Mouse (Mus musculus) left cerebral cortex, adult 8-10 months (tissue): ENCODE measurements around the gene Sin3a. TPM values are rescaled to one million over a fixed set of nuclear protein-coding genes. Genes with fewer than 3 reads are reported as not detected.

Source experiments
- DNase-seq, 2 experiments: peaks; one replicate each; pipeline ENCODE4 v3.0.0; 2022; ENCODE audit warnings: low spot score in 2 of 2
- total RNA-seq, 4 experiments: library from RNA; stranded (reverse); gene quantifications; 2 replicates each; pipeline ENCODE4 v1.2.4; 2022

Gene Sin3a
- total RNA-seq = 10 to 100 TPM; 39.1 to 52.4 (median 45.5) TPM

DNA sequence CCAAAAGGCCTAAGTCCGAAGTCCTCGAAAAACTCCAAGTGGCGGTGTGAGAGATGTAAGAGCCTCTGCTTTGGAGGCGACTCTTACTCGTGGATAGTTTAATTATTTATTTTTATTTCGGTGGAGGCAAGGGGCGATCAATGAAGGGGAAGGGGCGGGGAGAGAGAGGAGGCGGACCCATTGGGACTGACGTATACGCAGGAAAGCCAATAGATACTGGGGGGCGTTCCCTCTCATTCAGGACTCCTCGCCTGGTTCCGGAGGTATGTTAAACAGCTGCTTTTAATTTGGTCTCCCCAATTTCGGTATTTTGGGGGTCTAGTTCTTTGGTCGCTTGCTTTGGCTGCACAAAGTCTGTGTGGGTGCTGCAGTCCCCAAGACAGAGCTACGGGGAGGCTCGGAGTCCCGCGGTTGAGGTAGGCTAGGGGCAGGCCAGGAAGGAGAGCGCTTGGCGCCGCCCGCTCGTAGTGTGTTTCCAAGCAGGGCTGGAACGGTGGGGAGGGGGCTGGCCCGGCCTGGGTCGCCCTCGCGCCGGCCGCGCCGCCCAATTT, at the start of gene Sin3a:
Gene Sin3a (plus strand): TSS at position 240 of the 551 bp plus-strand sequence.
- peak; percentile 55 to 56 for DNase-seq

DNA sequence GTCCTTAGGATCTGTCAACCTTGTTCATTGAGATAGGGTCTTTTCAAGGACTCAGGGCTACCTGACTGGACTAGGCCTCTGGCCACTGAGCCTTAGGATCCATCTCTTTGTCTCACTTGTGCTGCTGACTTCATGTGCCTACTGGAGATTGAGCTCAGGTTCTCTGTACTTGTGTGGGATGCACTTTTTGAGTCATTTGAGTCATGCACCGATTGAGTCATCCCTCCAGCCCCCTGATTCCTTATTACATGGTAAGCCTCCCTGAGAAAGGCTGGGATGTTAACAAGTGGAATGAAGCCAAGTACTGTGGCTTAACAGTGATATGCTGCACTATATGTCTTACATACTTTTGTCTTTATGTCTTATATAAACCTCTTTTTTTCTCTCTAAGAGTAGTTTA, 40.1 kb upstream of the Sin3a start:
- DNase-seq = peak; percentile 8 to 74

DNA sequence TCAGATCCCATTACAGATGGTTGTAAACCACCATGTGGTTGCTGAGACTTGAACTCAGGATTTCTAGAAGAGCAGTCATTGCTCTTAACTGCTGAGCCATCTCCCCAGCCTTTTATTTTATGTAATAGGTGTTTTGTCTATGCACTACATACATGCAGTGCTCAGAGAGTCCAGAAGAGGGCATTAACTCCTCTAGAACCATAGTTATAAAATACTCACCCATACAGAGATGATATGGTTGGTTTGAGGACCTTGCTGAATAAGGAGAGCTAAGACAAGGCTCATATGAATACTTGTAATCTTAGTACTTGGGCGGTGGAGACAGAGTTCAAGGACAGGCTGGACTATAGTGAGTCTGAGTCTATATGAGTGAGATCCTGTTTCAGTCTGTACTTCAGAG, 15.6 kb upstream of the Sin3a start:
- DNase-seq = no peak

DNA sequence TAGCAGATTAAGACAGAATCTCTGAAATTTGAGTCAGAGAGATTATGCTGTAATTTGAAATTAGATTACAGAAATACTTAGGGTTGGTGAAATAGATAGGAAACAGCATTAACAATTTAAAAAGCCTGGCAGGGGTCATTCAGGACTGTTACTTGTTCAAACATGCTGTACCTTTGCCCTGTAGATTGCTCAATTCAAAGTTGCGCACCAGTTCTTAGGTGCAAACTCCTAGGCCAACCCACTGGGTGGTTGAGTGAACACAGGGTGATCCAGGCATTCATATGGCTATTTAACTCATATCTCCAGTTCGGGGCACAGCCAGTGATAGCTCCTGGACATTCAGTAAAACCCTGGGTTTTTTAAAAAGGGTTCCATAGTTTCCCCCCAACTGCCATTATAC, 7.7 kb upstream of the Sin3a start:
- no peak for DNase-seq

DNA sequence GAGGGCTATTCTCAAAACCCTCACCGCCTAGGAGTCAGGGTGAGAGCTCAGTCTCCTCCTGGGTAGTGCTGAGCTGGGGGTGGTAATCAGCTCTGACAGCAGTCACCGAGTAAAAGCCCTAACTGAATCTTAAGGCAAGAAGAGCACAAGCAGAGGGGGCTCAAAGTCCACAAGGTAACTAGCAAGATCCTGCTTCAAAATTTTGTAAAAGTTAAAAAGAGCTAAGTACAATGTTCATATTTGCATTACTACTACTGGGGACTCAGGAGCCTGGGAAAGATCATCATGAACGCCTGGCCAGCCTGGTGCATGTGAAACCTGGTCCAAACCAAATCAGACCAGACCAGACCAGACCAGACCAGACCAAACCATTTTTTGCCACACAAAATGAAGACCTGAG, 3.6 kb upstream of the Sin3a start:
- DNase-seq = no peak

DNA sequence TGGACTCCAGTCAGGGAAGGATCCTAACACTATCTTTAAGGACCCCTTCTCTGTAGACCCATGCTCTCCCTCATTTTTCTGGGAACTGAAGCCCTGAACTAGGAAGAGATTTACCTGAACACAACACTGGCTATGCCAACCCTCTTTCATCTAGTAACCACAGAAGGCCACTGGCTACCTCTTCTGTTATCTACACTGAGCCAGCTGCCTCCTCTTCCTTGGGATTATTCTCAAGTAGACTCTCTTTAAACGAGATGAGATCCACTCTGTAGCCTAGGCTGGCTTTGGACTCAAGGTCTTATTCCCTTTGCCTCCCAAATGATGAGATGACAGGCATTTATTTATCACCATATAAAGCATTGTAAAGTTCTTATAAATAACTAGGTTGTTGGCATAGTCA, 1.6 kb upstream of the Sin3a start:
- DNase-seq = no peak

DNA sequence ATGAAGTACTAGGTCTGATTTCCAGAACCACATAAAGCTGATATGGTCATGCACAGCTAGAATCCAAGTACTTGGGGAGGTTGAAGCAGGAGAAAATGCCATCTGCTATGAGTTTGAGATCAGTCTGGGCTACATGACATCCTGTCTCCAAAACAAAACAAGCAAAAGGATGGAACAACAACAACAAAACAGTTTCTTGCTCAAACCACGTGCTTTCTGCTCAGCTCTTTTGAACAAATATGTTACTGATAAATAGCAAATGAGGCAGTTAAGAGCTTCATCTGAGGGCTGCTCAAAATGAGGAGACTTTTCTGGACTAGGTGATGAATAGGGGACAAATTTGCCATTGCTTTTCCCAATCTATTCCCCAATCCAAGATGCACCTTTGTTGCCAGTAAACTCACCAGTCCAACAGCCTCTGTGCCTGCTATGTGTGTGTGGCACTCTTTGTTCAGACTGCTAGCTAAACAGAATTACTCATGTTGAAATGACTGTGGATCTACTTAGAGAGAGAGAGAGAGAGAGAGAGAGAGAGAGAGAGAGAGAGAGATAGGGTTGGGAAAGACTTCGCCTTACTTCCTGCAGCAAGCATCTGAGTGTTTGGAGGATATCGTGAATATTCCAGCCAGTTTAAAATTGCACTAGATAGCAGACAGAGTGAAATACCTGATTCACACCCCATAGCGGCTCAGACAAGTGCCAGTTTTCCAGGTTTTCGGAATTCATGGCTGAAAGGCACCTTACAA, 867 bp upstream of the Sin3a start:
- no peak for DNase-seq

DNA sequence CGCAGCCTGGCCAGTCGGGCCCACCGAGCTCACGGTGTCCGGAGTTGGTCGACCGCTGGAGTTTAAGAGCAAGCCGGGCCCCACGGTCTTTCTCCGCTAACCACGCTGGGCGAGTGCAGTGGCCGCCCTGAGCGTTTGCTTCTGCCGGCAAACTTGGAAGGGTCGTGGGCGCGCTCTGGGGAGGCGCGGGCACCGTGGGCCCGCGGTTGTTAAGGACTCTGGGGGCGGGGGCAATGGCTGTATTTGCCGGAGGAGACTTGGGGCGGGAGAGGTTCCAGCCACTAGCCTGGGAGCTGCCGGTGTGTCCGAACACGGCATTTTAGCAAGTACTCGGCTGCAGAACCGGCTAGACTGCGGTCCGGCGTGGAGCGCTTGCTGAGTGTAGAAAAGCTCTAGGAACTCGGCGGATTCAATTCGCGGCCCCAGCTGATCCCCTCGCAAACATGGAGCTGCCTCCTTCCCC, 717 bp downstream of the Sin3a start:
- no peak for DNase-seq

DNA sequence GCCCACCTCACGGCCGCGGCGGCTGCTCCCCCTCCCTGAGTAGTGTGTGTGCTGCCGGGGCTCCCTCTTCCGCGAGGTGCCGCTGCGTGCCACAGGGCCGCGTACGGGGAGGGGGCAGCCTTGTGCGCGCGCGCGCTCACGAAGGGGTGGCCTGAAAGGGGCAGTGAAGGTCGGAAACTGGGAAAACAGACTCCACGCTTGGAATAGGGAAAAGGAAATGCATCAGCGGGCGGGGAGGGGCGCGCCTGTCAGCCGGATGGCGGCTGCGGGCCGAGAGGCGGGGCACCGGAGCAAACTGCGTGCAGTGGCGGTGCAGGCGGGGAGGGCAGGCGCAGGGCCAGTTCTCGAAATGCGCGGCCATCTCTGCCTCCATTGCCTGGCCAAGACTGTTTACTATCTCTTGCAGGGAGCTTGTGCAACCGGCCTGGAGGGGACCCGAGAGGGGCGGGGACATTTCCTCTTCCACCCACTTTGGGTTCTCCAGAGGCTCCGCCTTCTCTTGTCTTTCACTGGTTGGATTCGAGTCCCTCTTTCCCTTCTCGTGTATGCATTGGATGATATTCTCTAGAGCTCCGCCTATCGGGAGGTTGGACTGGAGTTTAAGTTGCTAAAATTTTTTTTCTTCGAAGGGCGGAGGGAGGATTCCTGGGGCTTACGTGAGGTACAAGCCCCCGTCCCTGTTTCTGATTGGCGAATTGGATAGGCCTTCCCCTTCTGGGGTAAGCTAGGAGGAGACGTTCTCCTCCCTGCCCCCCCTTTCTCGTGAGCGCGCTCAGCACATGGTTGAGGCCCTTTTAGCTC, 1.3 kb downstream of the Sin3a start:
- peak; percentile 81 to 99 for DNase-seq

DNA sequence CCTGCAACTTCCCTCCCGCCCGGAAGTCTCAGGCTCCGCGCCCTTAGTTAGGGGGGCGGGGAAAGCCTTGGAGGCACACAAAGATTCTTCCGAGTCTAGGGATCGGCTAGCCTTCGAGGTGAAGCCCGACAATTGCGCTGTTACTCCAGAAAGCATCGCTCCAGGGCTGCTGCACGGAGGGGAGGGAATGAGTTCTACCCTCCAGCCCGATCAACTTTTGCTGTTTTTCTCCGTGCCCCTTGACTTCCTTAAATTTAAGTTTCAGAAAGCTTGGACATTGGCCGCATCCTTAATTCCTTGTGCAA, 1.9 kb downstream of the Sin3a start:
- no peak for DNase-seq

DNA sequence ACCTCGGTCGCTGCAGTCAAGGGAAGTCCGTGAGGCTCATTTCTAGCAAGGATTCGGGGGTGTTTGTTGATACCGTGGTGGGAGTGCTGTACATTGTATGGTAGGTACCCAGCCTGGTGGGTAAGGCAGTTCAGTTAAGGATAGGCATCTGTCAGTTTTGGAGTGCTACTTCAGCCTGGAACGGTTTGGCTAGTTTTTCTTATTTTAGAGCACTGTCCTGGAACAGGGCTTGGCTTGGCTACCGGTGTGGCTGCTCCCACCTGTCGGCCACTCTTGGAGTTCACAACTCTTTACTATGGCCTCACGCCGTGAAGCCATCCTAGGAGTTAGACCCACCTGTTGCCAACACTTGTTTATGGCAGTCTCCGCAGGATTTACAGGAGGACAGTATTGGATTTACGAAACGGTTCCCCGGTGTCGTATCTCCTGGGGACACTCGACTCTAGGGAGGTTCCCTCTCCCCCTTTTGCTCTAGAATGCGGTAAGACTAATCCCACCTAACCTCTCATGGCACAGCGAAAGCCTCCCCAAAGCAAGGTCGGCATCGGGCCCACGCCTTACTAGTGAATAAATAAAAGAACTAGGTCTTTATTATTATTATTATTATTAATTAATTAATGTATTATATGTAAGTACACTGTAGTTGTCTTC, 2.5 kb downstream of the Sin3a start:
- DNase-seq = peak in 1 of 2 experiments; percentile 21

DNA sequence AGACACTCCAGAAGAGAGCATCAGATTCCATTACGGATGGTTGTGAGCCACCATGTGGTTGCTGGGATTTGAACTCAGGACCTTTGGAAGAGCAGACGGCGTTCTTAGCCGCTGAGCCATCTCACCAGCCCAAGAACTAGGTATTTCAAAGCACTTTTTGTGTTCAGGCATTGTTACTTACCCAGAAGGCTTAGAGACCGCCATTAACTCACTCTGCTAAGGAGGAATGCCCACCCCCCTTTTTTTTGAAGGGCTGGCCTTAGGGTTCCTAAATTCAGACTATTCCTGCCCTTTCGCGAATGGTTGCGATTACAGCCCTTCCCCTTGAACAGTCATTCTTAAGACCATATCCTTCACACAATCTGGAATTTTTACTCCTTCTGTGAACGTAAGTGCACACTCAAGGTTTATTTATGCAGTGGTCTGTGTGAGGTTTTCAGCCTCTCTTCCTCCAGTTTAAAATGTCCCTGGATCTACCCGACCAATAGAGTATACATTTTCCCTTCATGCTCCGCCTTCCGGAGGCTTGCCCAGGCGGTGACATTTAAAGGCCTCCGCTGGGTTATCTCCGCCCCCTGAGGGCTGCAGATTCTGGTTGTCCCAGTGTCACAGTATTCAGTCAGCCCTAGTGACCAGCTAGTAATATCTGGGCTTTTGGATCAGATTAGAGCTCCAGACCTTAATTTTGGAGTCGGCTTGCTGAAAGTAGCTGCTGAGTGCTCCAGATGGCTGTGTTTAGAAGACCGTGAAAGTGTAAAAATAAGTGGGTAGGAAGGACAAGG, 3.2 kb downstream of the Sin3a start:
- DNase-seq = peak in 1 of 2 experiments; percentile 50

DNA sequence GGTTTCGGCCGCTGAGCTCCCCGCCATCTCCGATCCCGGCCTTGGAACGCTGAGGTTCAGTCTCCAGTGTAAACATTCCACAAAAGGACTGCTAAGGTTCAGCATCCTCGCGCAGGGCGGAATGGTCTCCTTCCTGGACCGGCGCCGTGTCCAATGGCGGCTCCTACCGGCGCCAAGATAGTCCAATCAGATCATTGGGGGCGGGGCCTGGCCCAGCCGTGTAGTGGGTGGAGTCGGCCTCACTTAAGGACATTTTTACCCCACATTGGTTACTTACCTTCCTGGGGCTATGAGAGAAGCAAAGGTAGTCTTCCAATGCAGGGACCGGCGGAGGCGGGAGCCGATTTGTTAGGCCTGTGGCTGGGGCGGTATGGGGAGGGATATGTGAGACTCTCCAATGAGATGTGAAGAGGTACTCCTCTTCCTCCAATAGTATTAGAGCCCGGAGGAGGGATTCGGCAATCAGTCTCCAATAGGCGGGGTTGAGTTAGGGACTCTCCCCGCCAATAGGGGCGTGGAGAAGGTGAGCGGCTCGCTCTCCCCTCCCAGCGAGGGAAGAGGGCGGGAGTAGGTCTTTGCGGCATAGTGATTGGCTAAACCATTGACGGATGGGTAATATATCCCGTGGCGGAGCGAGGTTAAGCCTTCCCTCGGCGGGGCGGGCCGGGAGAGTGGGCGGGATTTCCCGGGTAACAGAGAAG, 4.0 kb downstream of the Sin3a start:
- peak; percentile 93 to 99 for DNase-seq

DNA sequence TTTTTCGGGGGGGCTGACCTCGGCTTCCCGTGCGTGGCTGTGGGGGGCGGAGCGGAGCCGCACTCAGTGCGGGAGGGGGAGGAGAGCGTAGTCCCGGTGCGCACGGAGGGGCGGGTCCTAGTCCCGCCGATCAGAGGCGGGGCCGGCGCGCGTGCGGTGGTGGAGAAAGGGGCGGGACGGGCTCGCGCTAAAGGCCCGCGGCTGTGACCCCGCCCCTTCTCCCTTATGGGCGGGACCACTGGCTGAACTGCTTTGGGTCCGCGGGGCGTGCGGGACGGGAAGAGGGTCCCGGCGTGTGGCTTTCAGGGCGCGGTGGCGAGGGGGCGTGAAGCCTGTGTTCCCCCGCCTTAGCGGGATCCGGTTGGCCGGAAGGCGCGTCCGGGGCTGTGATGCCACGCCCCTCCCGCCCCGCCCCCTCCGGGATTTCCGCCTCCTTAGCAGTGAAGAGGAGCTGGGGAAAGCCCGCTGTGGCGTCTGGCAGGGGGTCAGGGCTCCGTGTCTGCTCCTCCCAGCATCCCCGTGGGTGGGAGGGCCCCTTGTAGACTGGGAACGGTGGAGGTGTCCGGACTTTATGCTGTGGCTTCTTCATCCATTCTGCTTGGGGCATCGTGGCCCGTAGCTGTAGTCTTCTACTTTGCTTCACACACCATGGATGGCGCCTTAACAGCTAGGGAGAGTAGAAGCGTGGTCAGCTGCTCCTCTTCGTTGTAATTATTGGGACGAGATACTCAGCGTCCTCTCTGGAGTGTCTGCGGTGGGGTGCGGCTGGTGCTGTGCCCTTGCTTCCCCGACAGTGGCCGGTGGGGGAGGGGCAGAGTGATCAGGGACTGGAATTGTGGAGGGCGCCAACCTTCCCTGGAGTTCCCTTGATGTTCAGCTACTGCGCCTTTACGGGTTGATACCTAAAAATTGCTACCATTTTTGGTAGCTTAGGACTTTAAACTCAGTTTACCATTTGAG, 5.1 kb downstream of the Sin3a start:
- DNase-seq = peak; percentile 76 to 91

DNA sequence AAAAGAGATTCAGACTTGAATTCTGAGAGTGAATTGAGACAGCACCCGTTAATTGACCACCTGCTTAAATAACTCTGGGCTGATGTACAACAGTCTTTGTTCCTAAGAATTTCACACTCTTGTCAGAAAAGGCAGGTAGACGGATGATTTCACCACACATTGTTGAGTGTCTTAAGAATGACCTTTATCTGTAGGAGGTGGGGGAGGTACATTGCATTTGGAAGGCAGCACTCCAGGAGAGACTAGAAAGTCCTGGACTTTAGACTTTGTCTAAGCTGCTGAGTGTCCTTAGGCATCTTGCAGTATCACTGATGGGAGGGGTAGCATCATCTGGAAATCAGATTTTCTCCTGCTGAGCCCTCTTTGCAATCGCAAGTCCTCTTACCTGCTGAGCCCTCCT, 10.4 kb downstream of the Sin3a start:
- no peak for DNase-seq

DNA sequence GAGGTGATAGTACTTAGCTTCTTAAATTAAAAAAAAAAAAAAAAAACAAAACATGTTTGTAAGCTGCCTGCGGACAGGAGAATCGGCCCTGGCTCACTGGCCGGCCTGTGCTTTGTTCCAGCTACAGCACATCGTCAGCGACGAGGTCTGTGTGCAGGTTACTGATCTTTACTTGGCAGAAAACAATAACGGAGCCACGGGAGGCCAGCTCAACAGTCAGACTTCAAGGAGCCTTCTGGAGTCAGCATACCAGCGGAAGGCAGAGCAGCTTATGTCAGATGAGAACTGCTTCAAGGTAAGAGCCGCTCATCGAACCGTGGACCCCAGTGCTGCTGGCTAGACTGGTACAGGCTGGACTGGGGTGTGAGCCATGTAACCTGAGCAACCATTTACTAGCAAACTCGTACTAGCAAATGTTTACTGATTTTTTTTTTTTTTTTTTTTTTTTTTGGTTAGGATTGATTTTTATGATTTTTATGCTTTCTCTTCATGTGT, 45.5 kb downstream of the Sin3a start:
- no peak for DNase-seq

DNA sequence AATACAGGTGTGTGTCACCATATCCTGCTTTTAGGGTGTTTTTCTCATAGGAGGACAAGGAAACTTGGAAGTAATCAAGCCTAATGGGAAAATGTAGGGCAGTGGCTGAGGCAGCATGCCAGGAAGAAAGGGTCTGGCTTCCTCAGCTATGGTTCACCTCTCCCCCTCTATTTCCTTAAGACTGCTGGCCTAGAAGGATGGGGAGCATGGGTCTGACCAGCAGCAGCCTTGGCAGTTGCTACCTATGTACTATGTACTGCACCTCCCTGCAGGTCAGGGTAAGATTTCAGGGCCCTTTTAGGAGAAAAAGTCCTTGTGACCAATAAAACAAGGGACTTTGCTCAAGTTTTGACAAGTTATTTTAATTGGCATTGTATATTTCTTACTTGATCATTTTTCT, 57.8 kb downstream of the Sin3a start:
- no peak for DNase-seq

DNA sequence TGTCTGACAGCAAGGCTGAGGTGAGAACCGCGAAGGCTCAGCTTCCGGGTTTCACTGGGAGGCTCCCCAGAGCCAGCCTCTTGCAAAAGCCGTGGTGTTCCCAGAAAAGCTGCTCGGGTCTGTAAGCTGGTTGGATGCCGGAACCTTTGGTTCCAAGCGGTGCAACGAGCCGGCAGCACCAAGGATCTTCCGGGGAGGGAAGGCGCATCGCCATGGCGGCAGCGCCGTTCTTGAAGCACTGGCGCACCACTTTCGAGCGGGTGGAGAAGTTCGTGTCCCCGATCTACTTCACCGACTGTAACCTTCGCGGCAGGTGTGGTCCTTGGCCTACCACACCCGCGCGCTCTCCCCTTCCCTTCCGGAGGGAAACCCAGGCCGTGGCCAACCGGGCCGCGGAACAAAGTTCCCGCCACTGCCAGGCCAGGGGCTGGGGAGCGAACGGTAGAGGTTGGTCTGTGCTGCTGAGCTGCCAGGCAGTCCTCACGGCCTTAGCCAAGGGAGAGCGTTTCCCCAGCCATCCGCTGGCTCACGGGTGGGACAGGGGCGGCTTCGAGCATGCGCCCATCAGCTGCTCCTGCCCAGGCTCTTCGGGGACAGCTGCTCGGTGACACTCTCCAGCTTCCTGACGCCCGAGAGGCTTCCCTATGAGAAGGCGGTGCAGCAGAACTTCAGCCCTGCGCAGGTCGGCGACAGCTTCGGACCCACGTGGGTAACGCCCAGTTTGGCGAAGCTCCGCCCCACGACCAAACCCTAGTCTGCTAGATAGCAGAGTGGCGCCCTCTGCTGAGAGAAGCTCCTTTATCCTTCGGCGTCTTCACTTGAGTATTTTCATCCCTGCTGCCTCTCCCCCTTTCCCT, 59.0 kb downstream of the Sin3a start, which contains the start of gene Man2c1:
Gene Man2c1 (plus strand): TSS at position 114 of the 857 bp plus-strand sequence.
- peak; percentile 87 to 94 for DNase-seq
